Mouse (Mus musculus) mature B cell (primary cell): ENCODE data around the gene Fhdc1.

Experiments
- in situ Hi-C: fragments of 300-500 bp; cut with MboI; formaldehyde crosslinking; loops from 2 replicates; pipeline ENCODE4 v1.14.3; 2019

Fhdc1 gene

GRCm38 (mm10) chr3:84435288-84436043 is 44.8 kb downstream of the Fhdc1 start:
- in situ Hi-C loops = no loop called here

GRCm38 (mm10) chr3:84432797-84433445 is 47.3 kb downstream of the Fhdc1 start:
- in situ Hi-C loops = no loop called here

- in situ Hi-C loops = no loop called here
Observed at GRCm38 (mm10) chr3:84431257-84431656, 49.0 kb downstream of the Fhdc1 start.

GRCm38 (mm10) chr3:84430152-84430551 is 50.1 kb downstream of the Fhdc1 start:
- in situ Hi-C loops = no loop called here

GRCm38 (mm10) chr3:84428994-84429725 is 51.1 kb downstream of the Fhdc1 start:
- in situ Hi-C loops = no loop called here

GRCm38 (mm10) chr3:84427779-84428178 is 52.5 kb downstream of the Fhdc1 start:
- in situ Hi-C loops = no loop called here

GRCm38 (mm10) chr3:84422340-84422739 is 57.9 kb downstream of the Fhdc1 start:
- in situ Hi-C loops = no loop called here

GRCm38 (mm10) chr3:84413868-84414267 is 66.4 kb downstream of the Fhdc1 start:
- in situ Hi-C loops = no loop called here

GRCm38 (mm10) chr3:84412920-84413319 is 67.3 kb downstream of the Fhdc1 start:
- in situ Hi-C loops = no loop called here

- in situ Hi-C loops = no loop called here
Observed at GRCm38 (mm10) chr3:84409474-84409862, 70.8 kb downstream of the Fhdc1 start.

- in situ Hi-C loops = no loop called here
Observed at GRCm38 (mm10) chr3:84408756-84409473, 71.3 kb downstream of the Fhdc1 start.

- in situ Hi-C loops = no loop called here
Observed at GRCm38 (mm10) chr3:84405523-84405922, 74.7 kb downstream of the Fhdc1 start.

GRCm38 (mm10) chr3:84403389-84403788 is 76.8 kb downstream of the Fhdc1 start:
- in situ Hi-C loops = no loop called here

GRCm38 (mm10) chr3:84402716-84403115 is 77.5 kb downstream of the Fhdc1 start:
- in situ Hi-C loops = no loop called here

GRCm38 (mm10) chr3:84397976-84398375 is 82.3 kb downstream of the Fhdc1 start:
- in situ Hi-C loops = no loop called here

GRCm38 (mm10) chr3:84396240-84396639 is 84.0 kb downstream of the Fhdc1 start:
- in situ Hi-C loops = no loop called here

GRCm38 (mm10) chr3:84395840-84396239 is 84.4 kb downstream of the Fhdc1 start:
- in situ Hi-C loops = no loop called here

GRCm38 (mm10) chr3:84394841-84395447 is 85.3 kb downstream of the Fhdc1 start:
- in situ Hi-C loops = no loop called here
